Mouse (Mus musculus) MEL (cell line): ENCODE data around the gene Macf1. TPM values are rescaled to one million over a fixed set of nuclear protein-coding genes. Genes with fewer than 3 reads are reported as not detected.

Experiments
- DNase-seq: peaks from one replicate; pipeline ENCODE4 v3.0.0; 2011; ENCODE audit warnings: low read depth, low spot score
- H3K27ac ChIP-seq: 2 replicates; pipeline ENCODE4 v1.5.1; 2012; ENCODE audit warnings: low read depth, mild to moderate bottlenecking, control low read depth, low read length, moderate library complexity; ENCODE audit not compliant: control insufficient read depth
- H3K27me3 ChIP-seq, 2 experiments: fragments of 150-350 bp in 1 of 2; sonication (generic) in 1 of 2; 2 replicates each; pipeline ENCODE4 v1.6.1; 2012; ENCODE audit warnings: low read length in 2 of 2, mild to moderate bottlenecking in 2 of 2, improper control_type of control experiment in 1 of 2, moderate library complexity in 1 of 2; ENCODE audit not compliant: insufficient read depth in 2 of 2, control insufficient read depth in 1 of 2
- H3K36me3 ChIP-seq, 2 experiments: 2 replicates each; pipeline ENCODE4 v1.6.1; 2012 to 2014; ENCODE audit warnings: low read length in 2 of 2, improper control_type of control experiment in 1 of 2, inconsistent platforms in 1 of 2, mild to moderate bottlenecking in 1 of 2; ENCODE audit not compliant: insufficient read depth in 2 of 2, control insufficient read depth in 1 of 2
- H3K4me1 ChIP-seq, 2 experiments: fragments of 150-350 bp in 1 of 2; sonication (generic) in 1 of 2; 2 replicates each; pipeline ENCODE4 v1.6.1; 2012; ENCODE audit warnings: low read length in 2 of 2, improper control_type of control experiment in 1 of 2, mild to moderate bottlenecking in 1 of 2; ENCODE audit not compliant: insufficient read depth in 2 of 2, control insufficient read depth in 1 of 2
- H3K4me3 ChIP-seq, 2 experiments: fragments of 150-350 bp in 1 of 2; sonication (generic) in 1 of 2; 2 replicates each; pipeline ENCODE4 v1.5.1; 2012; ENCODE audit warnings: low read depth in 2 of 2, low read length in 2 of 2, mild to moderate bottlenecking in 2 of 2, moderate library complexity in 2 of 2, control low read depth in 1 of 2, improper control_type of control experiment in 1 of 2; ENCODE audit not compliant: control insufficient read depth in 1 of 2, insufficient read depth in 1 of 2
- H3K79me2 ChIP-seq: 2 replicates; pipeline ENCODE4 v1.6.1; 2012; ENCODE audit warnings: mild to moderate bottlenecking, low read length, moderate library complexity; ENCODE audit not compliant: control insufficient read depth, poor library complexity, insufficient read depth
- H3K9ac ChIP-seq: 2 replicates; pipeline ENCODE4 v1.6.1; 2012; ENCODE audit warnings: low read depth, mild to moderate bottlenecking, control low read depth, low read length, moderate library complexity; ENCODE audit not compliant: control insufficient read depth, poor library complexity, severe bottlenecking
- H3K9me3 ChIP-seq: fragments of 150-350 bp; sonication (generic); replicated peaks from 2 replicates; pipeline ENCODE4 v1.6.1; 2012; ENCODE audit warnings: mild to moderate bottlenecking, low read length, improper control_type of control experiment, moderate library complexity; ENCODE audit not compliant: insufficient read depth
- BHLHE40 ChIP-seq: IDR thresholded peaks from 2 replicates; pipeline ENCODE4 v1.6.1; 2012; ENCODE audit warnings: low read depth, mild to moderate bottlenecking, inconsistent platforms, low read length, improper control_type of control experiment, borderline replicate concordance
- CHD1 ChIP-seq: IDR thresholded peaks from 2 replicates; pipeline ENCODE4 v1.6.1; 2012; ENCODE audit warnings: low read depth, mild to moderate bottlenecking, inconsistent platforms, low read length, improper control_type of control experiment
- CTCF ChIP-seq, 3 experiments: IDR thresholded peaks in 2 of 3; conservative IDR thresholded peaks in 1 of 3; 2 replicates each; pipeline ENCODE4 v1.5.1; 2011 to 2012; ENCODE audit warnings: low read length in 3 of 3, low read depth in 2 of 3, mild to moderate bottlenecking in 2 of 3, improper control_type of control experiment in 1 of 3, inconsistent platforms in 1 of 3, mixed read lengths in 1 of 3, moderate library complexity in 1 of 3; ENCODE audit not compliant: control insufficient read depth in 1 of 3, insufficient read depth in 1 of 3, poor library complexity in 1 of 3, severe bottlenecking in 1 of 3
- EP300 ChIP-seq, 2 experiments: IDR thresholded peaks; 2 replicates each; pipeline ENCODE4 v1.6.1; 2011; ENCODE audit warnings: improper control_type of control experiment in 2 of 2, low read length in 2 of 2, low read depth in 1 of 2, mild to moderate bottlenecking in 1 of 2
- ETS1 ChIP-seq: IDR thresholded peaks from 2 replicates; pipeline ENCODE4 v1.6.1; 2012; ENCODE audit warnings: low read depth, mild to moderate bottlenecking, inconsistent platforms, low read length, improper control_type of control experiment, moderate library complexity
- GABPA ChIP-seq: IDR thresholded peaks from 2 replicates; pipeline ENCODE4 v1.6.1; 2012; ENCODE audit warnings: low read depth, mild to moderate bottlenecking, inconsistent platforms, low read length, improper control_type of control experiment, moderate library complexity
- JUND ChIP-seq: IDR thresholded peaks from 2 replicates; pipeline ENCODE4 v1.6.1; 2011; ENCODE audit warnings: low read depth, mild to moderate bottlenecking, improper control_type of control experiment, low read length
- KAT2A ChIP-seq: conservative IDR thresholded peaks from 2 replicates; pipeline ENCODE4 v1.6.1; 2012; ENCODE audit warnings: low read depth, low read length, improper control_type of control experiment, inconsistent platforms
- MAFK ChIP-seq: IDR thresholded peaks from 2 replicates; pipeline ENCODE4 v1.6.1; 2011; ENCODE audit warnings: low read depth, mild to moderate bottlenecking, low read length, improper control_type of control experiment, borderline replicate concordance
- MAX ChIP-seq: IDR thresholded peaks from 2 replicates; pipeline ENCODE4 v1.6.1; 2011; ENCODE audit warnings: low read length, improper control_type of control experiment
- MEF2A ChIP-seq: IDR thresholded peaks from 2 replicates; pipeline ENCODE4 v1.6.1; 2014; ENCODE audit warnings: low read depth, mild to moderate bottlenecking, inconsistent platforms, low read length, improper control_type of control experiment; ENCODE audit not compliant: poor library complexity, insufficient replicate concordance, severe bottlenecking; ENCODE audit errors: extremely low read depth
- MYB ChIP-seq: IDR thresholded peaks from 2 replicates; pipeline ENCODE4 v1.6.1; 2011; ENCODE audit warnings: mild to moderate bottlenecking, low read depth, low read length, improper control_type of control experiment
- MYC ChIP-seq: IDR thresholded peaks from 2 replicates; pipeline ENCODE4 v1.6.1; 2011; ENCODE audit warnings: low read depth, mild to moderate bottlenecking, low read length, improper control_type of control experiment, moderate library complexity
- NRF1 ChIP-seq: IDR thresholded peaks from 2 replicates; pipeline ENCODE4 v1.6.1; 2014; ENCODE audit warnings: low read depth, mild to moderate bottlenecking, inconsistent platforms, low read length, improper control_type of control experiment, moderate library complexity; ENCODE audit not compliant: poor library complexity, insufficient read depth, severe bottlenecking
- POLR2A ChIP-seq, 2 experiments: IDR thresholded peaks; 2 replicates each; pipeline ENCODE4 v1.6.1; 2011 to 2012; ENCODE audit warnings: low read length in 2 of 2, mild to moderate bottlenecking in 2 of 2, control low read depth in 1 of 2, improper control_type of control experiment in 1 of 2, low read depth in 1 of 2, moderate library complexity in 1 of 2; ENCODE audit not compliant: control insufficient read depth in 1 of 2, insufficient read depth in 1 of 2, poor library complexity in 1 of 2
- POLR2AphosphoS2 ChIP-seq: IDR thresholded peaks from 2 replicates; pipeline ENCODE4 v1.6.1; 2011; ENCODE audit warnings: low read length, improper control_type of control experiment
- POLR2AphosphoS5 ChIP-seq: IDR thresholded peaks from 2 replicates; pipeline ENCODE4 v1.6.1; 2012; ENCODE audit warnings: low read depth, borderline replicate concordance, mild to moderate bottlenecking, inconsistent platforms, low read length, moderate library complexity, mixed read lengths
- RAD21 ChIP-seq: IDR thresholded peaks from 2 replicates; pipeline ENCODE4 v1.6.1; 2011; ENCODE audit warnings: mild to moderate bottlenecking, low read depth, low read length, improper control_type of control experiment
- RCOR1 ChIP-seq: IDR thresholded peaks from 2 replicates; pipeline ENCODE4 v1.6.1; 2012; ENCODE audit warnings: low read depth, mild to moderate bottlenecking, inconsistent platforms, low read length, improper control_type of control experiment
- SMC3 ChIP-seq: IDR thresholded peaks from 2 replicates; pipeline ENCODE4 v1.6.1; 2011; ENCODE audit warnings: low read depth, low read length, improper control_type of control experiment
- TBP ChIP-seq: IDR thresholded peaks from 2 replicates; pipeline ENCODE4 v1.8.0; 2011; ENCODE audit warnings: low read depth, low read length, improper control_type of control experiment
- TCF12 ChIP-seq: IDR thresholded peaks from 2 replicates; pipeline ENCODE4 v1.6.1; 2014; ENCODE audit warnings: low read depth, mild to moderate bottlenecking, inconsistent platforms, low read length, improper control_type of control experiment, moderate library complexity
- USF1 ChIP-seq: IDR thresholded peaks from 2 replicates; pipeline ENCODE4 v1.6.1; 2014; ENCODE audit warnings: low read depth, mild to moderate bottlenecking, inconsistent platforms, low read length, improper control_type of control experiment, moderate library complexity
- ZKSCAN1 ChIP-seq: IDR thresholded peaks from 2 replicates; pipeline ENCODE4 v1.6.1; 2012; ENCODE audit warnings: low read depth, mild to moderate bottlenecking, inconsistent platforms, low read length, improper control_type of control experiment, moderate library complexity
- ZMIZ1 ChIP-seq: IDR thresholded peaks from 2 replicates; pipeline ENCODE4 v1.6.1; 2012; ENCODE audit warnings: low read depth, mild to moderate bottlenecking, inconsistent platforms, low read length, improper control_type of control experiment, moderate library complexity
- ZNF384 ChIP-seq: IDR thresholded peaks from 2 replicates; pipeline ENCODE4 v1.6.1; 2012; ENCODE audit warnings: low read depth, mild to moderate bottlenecking, inconsistent platforms, low read length, improper control_type of control experiment
- polyA plus RNA-seq, 2 experiments: library from polyadenylated mRNA; stranded (reverse) in 1 of 2; unstranded in 1 of 2; fragments of >175 nt in 1 of 2; fragments of >200 nt in 1 of 2; gene quantifications; 2 replicates each; pipeline versions ENCODE4 v1.2.1 to v1.2.4; 2012; ENCODE audit warnings: low replicate concordance in 2 of 2, low read depth in 1 of 2; ENCODE audit not compliant: insufficient read length in 2 of 2, insufficient read depth in 1 of 2, missing spikeins in 1 of 2
- total RNA-seq: library from RNA; depleted of rRNA; stranded (reverse); fragments of 300-350 nt; gene quantifications from 2 replicates; pipeline ENCODE4 v1.2.3, GENCODE M21; 2012

Gene Macf1
- total and polyA plus RNA-seq, 3 experiments = 18.5 to 71.4 (median 60.8) TPM

DNA sequence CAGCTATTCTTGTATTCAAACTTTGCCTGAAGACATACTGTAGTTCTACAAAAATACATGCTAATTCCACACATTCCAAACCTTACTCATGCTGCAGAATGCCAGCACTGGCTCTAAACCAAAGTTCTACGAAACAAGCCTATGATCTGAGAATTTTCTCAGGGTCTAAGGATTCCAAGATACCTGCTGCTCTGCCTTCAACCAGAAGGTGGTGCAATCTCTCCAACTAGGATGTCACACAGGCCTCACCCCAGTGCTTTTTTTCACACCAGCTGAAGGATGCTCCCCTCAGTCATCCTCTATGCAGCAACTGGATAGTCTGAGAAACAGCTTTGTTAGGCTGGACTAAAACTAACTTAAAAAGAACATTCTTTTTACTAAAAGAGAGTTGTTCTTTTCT lies 148.9 kb downstream of the Macf1 start (continued):
- no peak for TF ChIP-seq POLR2A (IDR thresholded peaks at IDR 0.05; ENCODE audit: control insufficient read depth in 1 of 2, insufficient read depth in 1 of 2, low read depth in 1 of 2, low read length in 2 of 2, poor library complexity in 1 of 2)
- TF ChIP-seq ETS1 = no peak

DNA sequence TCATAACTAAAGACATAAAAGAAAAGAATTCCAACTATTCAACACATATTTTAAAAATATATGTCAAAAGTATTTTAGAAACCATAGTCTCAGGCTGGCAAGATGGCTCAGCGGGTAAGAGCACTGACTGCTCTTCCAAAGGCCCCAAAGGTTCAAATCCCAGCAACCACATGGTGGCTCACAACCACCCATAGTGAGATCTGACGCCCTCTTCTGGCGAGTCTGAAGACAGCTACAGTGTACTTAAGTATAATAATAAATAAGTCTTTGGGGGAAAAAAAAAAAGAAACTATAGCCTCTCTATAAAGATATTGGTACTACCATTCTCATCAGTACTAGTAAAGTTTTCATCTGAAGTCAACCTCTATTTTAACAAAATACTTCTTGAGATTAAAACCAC lies 152.2 kb downstream of the Macf1 start:
- no peaks in the 10 kb centered on the region for H3K36me3 ChIP-seq
- H3K9ac ChIP-seq = no peak overlapping the region
- H3K9me3 ChIP-seq = no peaks in the 10 kb centered on the region
- TF ChIP-seq JUND = no peak
- TF ChIP-seq EP300 (IDR thresholded peaks at IDR 0.05; ENCODE audit: low read depth in 1 of 2, low read length in 2 of 2) = no peak
- TF ChIP-seq SMC3 = peak; percentile 36
- no peak for TF ChIP-seq CHD1
- TF ChIP-seq MAFK = no peak
- no peak for TF ChIP-seq TBP
- no peak for TF ChIP-seq POLR2AphosphoS5
- no peak for TF ChIP-seq KAT2A
- TF ChIP-seq RAD21 = peak; percentile 16; the same call in 1 of the 2 replicates
- no peak for TF ChIP-seq POLR2AphosphoS2
- TF ChIP-seq TCF12 = no peak
- TF ChIP-seq USF1 = no peak
- no peak for TF ChIP-seq ZNF384
- TF ChIP-seq MYB = no peak
- TF ChIP-seq MYC = 0 out of 2 replicates have a peak, but pooled peaks have one; percentile 43
- no peak for TF ChIP-seq RCOR1
- TF ChIP-seq ZMIZ1 = no peak
- no peak for TF ChIP-seq GABPA
- TF ChIP-seq CTCF (IDR thresholded peaks at IDR 0.05 in 2 of 3, conservative IDR thresholded peaks at IDR 0.05 in 1 of 3; ENCODE audit: control insufficient read depth in 1 of 3, insufficient read depth in 1 of 3, low read depth in 2 of 3, low read length in 3 of 3, poor library complexity in 1 of 3, severe bottlenecking in 1 of 3) = peak in 2 of 3 experiments; percentile 17 to 51; a peak in 3 of 6 replicates
- no peak for TF ChIP-seq MAX
- no peak for TF ChIP-seq MEF2A
- no peak for TF ChIP-seq ZKSCAN1
- TF ChIP-seq BHLHE40 = no peak
- no peak for TF ChIP-seq NRF1
- TF ChIP-seq, all 39 proteins: peak for 4
- Histone ChIP-seq H3K79me2 (no peaks in the 10 kb centered on the region), H3K4me1 (no peaks in the 10 kb centered on the region), H3K4me3 (no peak overlapping the region), H3K27ac (no peak overlapping the region), H3K27me3 (no peaks in the 10 kb centered on the region)
- DNase-seq = peak; percentile 56
